Mouse (Mus musculus) kidney, adult 2 months (tissue): ENCODE results near the gene Atg5. TPM values are rescaled to one million over a fixed set of nuclear protein-coding genes. Genes with fewer than 3 reads are reported as not detected.

Experiments used
- DNase-seq: peaks from one replicate; pipeline ENCODE4 v3.0.0; 2021
- H3K27ac ChIP-seq: fragments of 200-500 bp; 2 replicates; pipeline ENCODE4 v1.5.1; 2012; ENCODE audit warnings: low read depth, low read length, control low read depth, inconsistent platforms; ENCODE audit not compliant: insufficient read depth
- H3K27me3 ChIP-seq: fragments of 200-500 bp; replicated peaks from 2 replicates; pipeline ENCODE4 v1.6.1; 2012; ENCODE audit warnings: mild to moderate bottlenecking, moderate library complexity, low read length, inconsistent platforms; ENCODE audit not compliant: control insufficient read depth, insufficient read depth
- H3K36me3 ChIP-seq: fragments of 200-500 bp; 2 replicates; pipeline ENCODE4 v1.6.1; 2012; ENCODE audit warnings: mild to moderate bottlenecking, moderate library complexity, low read length, inconsistent platforms; ENCODE audit not compliant: control insufficient read depth, insufficient read depth
- H3K4me1 ChIP-seq: fragments of 200-500 bp; 2 replicates; pipeline ENCODE4 v1.6.1; 2011; ENCODE audit warnings: low read length; ENCODE audit not compliant: control insufficient read depth, insufficient read depth
- H3K4me3 ChIP-seq: fragments of 200-500 bp; 2 replicates; pipeline ENCODE4 v1.5.1; 2011; ENCODE audit warnings: mild to moderate bottlenecking, low read depth, low read length, control low read depth; ENCODE audit not compliant: insufficient read depth
- CTCF ChIP-seq: fragments of 200-500 bp; conservative IDR thresholded peaks from 2 replicates; pipeline ENCODE4 v1.5.1; 2011; ENCODE audit warnings: low read depth, mild to moderate bottlenecking, control low read depth, low read length, moderate library complexity, mixed read lengths; ENCODE audit not compliant: insufficient read depth, insufficient read length
- POLR2A ChIP-seq: fragments of 200-500 bp; IDR thresholded peaks from one replicate; pipeline ENCODE4 v1.6.1; 2011; ENCODE audit warnings: low read depth, low read length, control low read depth
- WGBS: fragments of 180-500 bp; shearing (Covaris S2); methylation state at CpG from one replicate; pipeline ENCODE4 v1.1.7; 2018; 5-methylcytosine and 5-hydroxymethylcytosine counted together
- polyA plus RNA-seq: library from polyadenylated mRNA; depleted of rRNA; stranded (reverse); fragments of >200 nt; gene quantifications from 2 replicates; pipeline ENCODE4 v1.2.3, GENCODE M21; 2012

The Atg5 gene
- polyA plus RNA-seq, 1 experiment: 13.5 TPM

DNA sequence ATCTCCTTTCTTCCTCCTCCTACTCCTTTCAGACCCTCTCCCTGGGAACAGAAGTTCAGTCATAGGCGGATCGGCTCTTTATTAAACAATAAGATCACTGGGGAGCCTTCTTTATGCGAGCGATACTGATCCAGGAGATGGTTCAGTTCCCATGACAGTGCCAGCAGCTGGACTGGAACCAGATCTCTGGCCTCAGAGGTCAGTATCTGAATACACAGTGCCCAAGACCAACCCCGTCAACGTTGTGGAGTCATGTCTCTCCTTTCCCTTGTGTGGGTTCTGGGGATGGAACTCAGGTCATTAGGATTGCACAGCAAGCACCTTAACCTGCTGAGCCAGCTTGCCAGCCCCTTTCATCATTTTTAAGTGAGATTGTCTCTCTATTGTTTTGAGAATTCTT lies 70.4 kb downstream of the Atg5 start:
- H3K4me3 ChIP-seq: no peak overlapping the region
- TF ChIP-seq POLR2A (no peak), CTCF (no peak)
- no peak for DNase-seq
- no peaks in the 10 kb centered on the region for H3K27me3 ChIP-seq
- H3K36me3 ChIP-seq: no peaks in the 10 kb centered on the region
- H3K4me1 ChIP-seq: no peaks in the 10 kb centered on the region
- H3K27ac ChIP-seq: no peak overlapping the region
- WGBS: 71% methylated on average over 6 of the region's 6 CpGs

DNA sequence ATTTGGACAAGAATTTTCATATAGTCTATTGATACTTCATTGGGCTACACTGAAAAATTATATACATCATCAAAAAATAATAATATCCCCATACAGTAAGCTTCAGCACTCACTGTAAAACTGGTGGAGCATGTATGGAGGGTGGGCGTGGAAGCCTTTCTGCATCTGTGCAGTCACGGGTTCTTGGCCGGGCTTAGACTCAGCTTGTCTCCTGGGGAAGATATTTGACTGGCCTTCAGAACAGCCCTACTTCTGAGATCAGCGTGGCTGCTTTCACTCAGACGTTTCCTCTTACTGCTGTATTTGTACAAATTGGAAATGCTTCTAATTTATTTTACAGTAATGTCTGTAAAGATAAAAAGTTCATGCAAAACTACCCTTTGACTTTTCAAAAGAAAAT lies 71.2 kb downstream of the Atg5 start:
- Histone ChIP-seq H3K4me1 (no peaks in the 10 kb centered on the region), H3K36me3 (no peaks in the 10 kb centered on the region), H3K27me3 (no peaks in the 10 kb centered on the region), H3K27ac (no peak overlapping the region), H3K4me3 (no peak overlapping the region)
- DNase-seq: no peak
- 73% methylated on average over 5 of the region's 5 CpGs for WGBS
- no peak for TF ChIP-seq POLR2A
- no peak for TF ChIP-seq CTCF

DNA sequence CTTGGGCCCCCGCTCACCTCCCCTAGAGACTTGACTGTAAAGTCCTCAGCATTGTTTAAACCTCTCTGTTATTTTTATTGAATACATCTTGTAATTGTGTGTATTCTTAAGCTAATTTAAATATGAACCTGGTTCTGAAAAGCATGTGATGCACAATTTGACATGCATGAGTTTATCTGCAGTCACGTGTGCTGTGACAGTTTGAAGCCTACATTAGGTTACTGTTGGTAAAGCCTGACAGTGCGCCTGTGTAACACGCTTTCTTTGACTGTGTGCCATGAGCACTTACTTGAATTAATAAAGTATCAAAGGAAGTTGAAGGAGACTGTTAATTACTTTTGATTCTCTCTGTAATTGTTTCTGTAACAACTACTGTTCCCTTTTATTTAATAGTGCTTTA lies 72.8 kb downstream of the Atg5 start:
- H3K36me3 ChIP-seq: no peaks in the 10 kb centered on the region
- no peak for DNase-seq
- H3K27me3 ChIP-seq: no peaks in the 10 kb centered on the region
- no peak overlapping the region for H3K27ac ChIP-seq
- no peak overlapping the region for H3K4me3 ChIP-seq
- H3K4me1 ChIP-seq: no peaks in the 10 kb centered on the region
- 93% methylated on average over 4 of the region's 4 CpGs for WGBS
- TF ChIP-seq POLR2A (no peak), CTCF (no peak)

DNA sequence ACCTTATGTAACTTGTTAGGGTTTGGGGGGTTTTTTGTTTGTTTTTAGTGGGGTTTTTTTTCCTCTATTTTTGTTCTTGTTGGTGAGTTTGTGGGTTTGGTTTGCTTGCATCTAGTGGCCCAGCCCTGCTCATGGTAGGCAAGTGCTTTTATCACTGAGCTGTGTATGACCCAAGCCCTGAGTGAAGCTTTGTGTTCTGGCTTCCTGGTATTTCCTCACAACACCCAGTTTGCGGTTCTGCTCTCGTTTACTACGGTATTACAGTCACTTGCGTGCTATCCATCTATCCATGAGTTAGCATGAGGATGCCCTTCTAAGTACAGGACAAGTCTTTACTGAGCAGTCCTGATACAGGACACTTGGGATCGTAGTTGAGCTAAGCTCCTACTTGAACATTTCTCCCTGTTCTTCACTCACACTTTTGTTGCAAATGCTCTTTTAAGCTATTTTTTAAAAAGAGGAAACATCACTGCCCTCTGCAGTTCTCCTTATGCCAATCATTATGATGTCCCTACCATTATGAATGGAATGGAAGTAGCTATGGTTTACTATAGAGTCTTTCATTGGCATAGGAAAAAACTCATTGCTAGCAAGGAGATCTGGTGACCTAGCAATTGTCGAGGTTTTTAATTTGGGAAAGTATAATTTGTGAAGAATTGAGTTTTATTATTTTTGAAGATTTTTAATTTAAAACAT lies 73.8 kb downstream of the Atg5 start:
- H3K4me3 ChIP-seq: no peak overlapping the region
- no peaks in the 10 kb centered on the region for H3K4me1 ChIP-seq
- H3K27ac ChIP-seq: no peak overlapping the region
- 92% methylated on average over 6 of the region's 6 CpGs for WGBS
- no peak for DNase-seq
- no peaks in the 10 kb centered on the region for H3K27me3 ChIP-seq
- TF ChIP-seq POLR2A (no peak), CTCF (no peak)
- H3K36me3 ChIP-seq: no peaks in the 10 kb centered on the region; the same call in 1 of the 2 replicates

DNA sequence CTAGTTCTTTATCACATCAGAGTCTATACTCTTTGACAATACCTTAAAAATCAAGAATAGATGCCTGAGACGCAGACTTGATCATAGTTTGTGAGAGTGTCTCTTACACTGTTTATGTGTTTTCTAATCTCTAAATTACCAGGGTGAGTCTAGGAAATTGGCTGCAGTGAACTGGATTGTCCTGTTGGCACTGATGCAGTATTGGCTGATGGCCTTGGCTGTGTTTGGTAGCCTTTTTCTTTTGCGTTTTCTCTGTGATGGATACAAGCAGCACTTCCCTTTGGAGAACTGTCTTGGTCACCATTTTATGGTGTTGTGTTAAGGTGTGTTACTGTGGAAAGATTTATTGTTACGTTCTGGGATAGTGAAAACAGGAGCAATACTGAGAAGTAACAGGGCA lies 75.2 kb downstream of the Atg5 start:
- no peak overlapping the region for H3K27ac ChIP-seq
- no peaks in the 10 kb centered on the region for H3K27me3 ChIP-seq
- 84% methylated on average over 3 of the region's 3 CpGs for WGBS
- no peaks in the 10 kb centered on the region for H3K4me1 ChIP-seq
- H3K36me3 ChIP-seq: peaks cover 1% of the 10 kb centered on the region; the same call in 1 of the 2 replicates
- no peak overlapping the region for H3K4me3 ChIP-seq
- DNase-seq: no peak
- TF ChIP-seq CTCF (no peak), POLR2A (no peak)

DNA sequence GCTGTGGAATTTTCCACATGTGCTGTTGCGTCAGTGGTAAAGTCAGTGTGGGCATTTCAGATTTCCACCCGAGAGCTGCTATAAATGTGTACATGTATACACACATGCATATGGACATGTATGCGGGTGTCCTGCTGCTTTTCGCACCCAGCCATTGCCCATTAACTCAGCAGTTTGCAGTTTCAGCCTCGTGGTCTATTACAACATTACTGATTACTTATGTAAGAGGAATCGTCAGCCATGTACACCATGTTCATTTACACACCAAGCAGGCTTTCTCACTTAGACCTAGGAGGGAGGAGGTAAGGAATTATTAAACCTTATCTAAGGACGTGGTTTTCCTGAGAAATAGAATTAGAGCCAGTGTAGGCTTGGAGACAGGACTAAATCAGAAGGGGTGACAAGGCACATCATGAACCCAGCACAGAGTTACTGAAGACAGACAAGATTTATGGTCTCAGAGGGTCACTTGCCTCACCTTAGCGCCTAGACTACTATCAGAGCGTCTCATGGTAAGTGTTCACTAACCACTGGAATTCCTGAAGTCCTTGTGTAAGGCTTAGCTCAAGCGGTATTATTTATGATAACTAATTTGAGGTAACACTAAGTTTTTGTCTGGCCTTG lies 79.5 kb downstream of the Atg5 start:
- Histone ChIP-seq H3K4me1 (no peaks in the 10 kb centered on the region), H3K27me3 (no peaks in the 10 kb centered on the region), H3K27ac (no peak overlapping the region), H3K36me3 (peaks cover 1% of the 10 kb centered on the region; the same call in 1 of the 2 replicates), H3K4me3 (no peak overlapping the region)
- WGBS: 78% methylated on average over 10 of the region's 10 CpGs
- DNase-seq: no peak
- TF ChIP-seq POLR2A: no peak
- TF ChIP-seq CTCF: no peak

DNA sequence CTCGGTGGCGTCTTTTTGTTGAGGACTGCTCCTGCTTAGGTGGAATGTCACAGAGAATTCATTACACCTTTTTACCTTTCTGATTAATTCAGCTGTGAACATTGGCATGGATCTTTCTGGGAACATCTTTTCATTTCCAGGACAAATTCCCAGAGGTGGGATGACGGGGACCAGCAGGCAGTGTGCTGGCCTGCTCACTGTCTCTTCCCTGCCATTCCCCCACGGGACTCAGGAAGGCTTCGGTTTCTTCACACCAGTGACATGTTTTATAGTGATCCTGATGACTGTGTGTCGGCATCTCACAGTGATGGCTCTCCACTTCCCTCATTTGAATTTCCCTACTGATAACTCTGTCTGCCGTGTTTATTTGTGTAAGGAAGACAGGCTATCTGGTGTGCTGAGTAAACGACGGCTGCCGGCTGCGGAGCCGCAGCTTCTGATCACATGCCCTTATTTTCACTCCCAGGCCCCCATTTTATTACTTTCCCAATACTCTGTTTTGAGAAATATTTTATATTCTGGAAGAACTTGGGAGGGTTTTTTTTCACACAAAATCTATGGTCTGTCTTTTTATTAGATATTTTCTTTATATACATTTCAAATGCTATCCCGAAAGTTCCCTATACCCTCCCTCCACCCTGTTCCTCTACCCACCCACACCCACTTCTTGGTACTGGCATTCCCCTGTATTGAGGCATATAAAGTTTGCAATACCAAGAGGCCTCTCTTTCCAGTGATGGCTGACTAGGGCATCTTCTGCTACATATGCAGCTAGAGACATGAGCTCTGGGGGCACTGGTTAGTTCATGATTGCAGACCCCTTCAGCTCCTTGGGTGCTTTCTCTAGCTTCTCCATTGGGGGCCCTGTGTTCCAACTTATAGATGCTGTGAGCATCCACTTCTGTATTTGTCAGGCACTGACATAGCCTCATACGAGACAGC lies 80.6 kb downstream of the Atg5 start:
- Histone ChIP-seq H3K4me3 (no peak overlapping the region), H3K27ac (no peak overlapping the region), H3K4me1 (no peaks in the 10 kb centered on the region), H3K27me3 (no peaks in the 10 kb centered on the region), H3K36me3 (peaks cover 1% of the 10 kb centered on the region; the same call in 1 of the 2 replicates)
- 74% methylated on average over 14 of the region's 14 CpGs for WGBS
- DNase-seq: no peak
- TF ChIP-seq POLR2A (no peak), CTCF (no peak)
